Mouse (Mus musculus) right cerebral cortex, postnatal 36 days (tissue): ENCODE measurements around the gene Cmah.
"Not testable (repeated sequence)": the region's sequence is repeated elsewhere in the genome, so short reads cannot be mapped to it uniquely, and the experiment has no call there.

ENCODE experiments used
- DNase-seq, 2 experiments: peaks; one replicate each; pipeline ENCODE4 v3.0.0; 2022; ENCODE audit warnings: low spot score in 2 of 2, mixed read lengths in 1 of 2

Cmah gene

GRCm38 (mm10) chr13:24340462-24340861 is 13.3 kb downstream of the Cmah start:
- DNase-seq = no peak

GRCm38 (mm10) chr13:24342091-24342490 is 14.9 kb downstream of the Cmah start:
- no peak for DNase-seq

GRCm38 (mm10) chr13:24353004-24353403 is 25.8 kb downstream of the Cmah start:
- no peak for DNase-seq

GRCm38 (mm10) chr13:24354751-24355150 is 27.5 kb downstream of the Cmah start:
- DNase-seq = no peak

- DNase-seq = no peak
These were observed 32.0 kb downstream of the Cmah start for GRCm38 (mm10) chr13:24359181-24359580.

- DNase-seq = no peak
These were observed 38.0 kb downstream of the Cmah start for GRCm38 (mm10) chr13:24365191-24365590.

GRCm38 (mm10) chr13:24372893-24373599 is 45.8 kb downstream of the Cmah start:
- DNase-seq = no peak

- DNase-seq = not testable (repeated sequence)
These were observed 47.4 kb downstream of the Cmah start for GRCm38 (mm10) chr13:24374606-24375005.

- DNase-seq = no peak
These were observed 48.4 kb downstream of the Cmah start for GRCm38 (mm10) chr13:24375320-24376203.

GRCm38 (mm10) chr13:24380713-24381112 is 53.5 kb downstream of the Cmah start:
- no peak for DNase-seq

GRCm38 (mm10) chr13:24383885-24384284 is 56.7 kb downstream of the Cmah start:
- no peak for DNase-seq

GRCm38 (mm10) chr13:24391892-24392291 is 64.7 kb downstream of the Cmah start:
- no peak for DNase-seq

GRCm38 (mm10) chr13:24392655-24393054 is 65.5 kb downstream of the Cmah start:
- no peak for DNase-seq

GRCm38 (mm10) chr13:24393055-24393454 is 65.9 kb downstream of the Cmah start:
- DNase-seq = no peak

GRCm38 (mm10) chr13:24395815-24396214 is 68.6 kb downstream of the Cmah start:
- no peak for DNase-seq

GRCm38 (mm10) chr13:24397181-24397580 is 70.0 kb downstream of the Cmah start:
- DNase-seq = no peak

- DNase-seq = no peak
These were observed 71.3 kb downstream of the Cmah start for GRCm38 (mm10) chr13:24398488-24398887.

- DNase-seq = not testable (repeated sequence)
These were observed 74.6 kb downstream of the Cmah start for GRCm38 (mm10) chr13:24401821-24402220.

GRCm38 (mm10) chr13:24403054-24403453 is 75.8 kb downstream of the Cmah start:
- DNase-seq = no peak

- DNase-seq = no peak
These were observed 79.6 kb downstream of the Cmah start for GRCm38 (mm10) chr13:24406847-24407246.

- no peak for DNase-seq
These were observed 87.5 kb downstream of the Cmah start for GRCm38 (mm10) chr13:24414635-24415206.

- no peak for DNase-seq
These were observed 88.5 kb downstream of the Cmah start for GRCm38 (mm10) chr13:24415506-24416206.
